Mouse (Mus musculus): Measurements from ENCODE around the gene Neb.

The Neb gene

DNA sequence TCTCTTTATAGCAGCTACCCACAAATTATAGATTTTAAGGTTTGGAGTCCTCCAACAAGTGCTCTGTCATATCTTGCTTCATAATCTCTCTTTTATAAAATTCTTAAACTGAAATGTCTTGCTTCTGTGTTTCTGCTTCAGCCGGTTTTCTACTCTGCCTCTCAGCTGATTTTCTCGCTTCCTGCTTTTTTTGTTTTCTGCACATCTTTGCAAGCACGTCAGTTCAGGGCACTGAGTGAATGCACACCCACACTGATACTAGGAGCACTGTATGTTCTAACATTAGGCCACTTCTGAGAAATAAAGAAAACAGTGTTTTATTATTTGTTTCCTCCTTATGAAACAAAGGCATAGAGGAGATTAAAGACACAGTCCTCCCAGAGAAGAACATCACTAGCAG lies 73.7 kb downstream of the Neb start:
- DNase-seq (ENCODE audit: low spot score) = no peak

DNA sequence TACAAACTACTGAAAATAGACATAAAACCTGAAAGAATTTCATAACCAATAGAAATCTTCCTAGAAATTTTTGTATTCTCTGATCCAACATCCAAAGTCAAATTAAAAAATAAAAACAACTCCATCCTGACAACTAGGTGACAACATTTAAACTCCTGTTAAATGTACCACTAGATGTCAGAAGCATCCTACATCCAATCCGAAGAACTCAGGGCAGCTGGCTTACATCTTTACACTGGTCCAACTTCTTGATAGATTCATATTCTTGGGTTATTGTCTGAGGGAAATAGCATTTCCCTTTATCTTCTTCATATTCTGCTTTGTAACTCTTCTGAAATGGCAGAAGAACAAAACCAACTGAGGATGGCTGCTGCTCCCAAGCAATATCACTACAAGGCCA lies 74.9 kb downstream of the Neb start:
- no peak for DNase-seq (ENCODE audit: low spot score)

- no peak for DNase-seq (ENCODE audit: low spot score)
Measured at GRCm38 (mm10) chr2:52297969-52298368, 80.3 kb downstream of the Neb start.

DNA sequence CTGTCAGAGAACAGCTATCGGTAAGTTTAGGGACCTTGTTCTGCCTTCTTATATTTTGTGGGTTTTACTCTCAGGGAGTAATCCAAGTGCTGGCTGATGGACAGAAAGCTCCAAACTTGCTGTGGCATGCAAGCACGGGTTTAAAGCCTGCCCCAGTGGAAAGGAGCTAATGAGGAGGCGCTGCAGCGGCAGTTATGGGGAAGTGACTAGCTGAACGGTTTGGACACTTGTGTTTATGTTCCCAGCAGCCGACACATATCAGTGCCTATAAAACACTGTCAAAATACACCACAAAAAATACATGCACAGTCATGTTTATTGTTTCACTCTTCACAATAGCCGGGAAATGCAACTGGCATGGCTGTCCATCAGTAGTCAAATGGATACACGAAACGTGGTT lies 81.5 kb downstream of the Neb start:
- no peak for DNase-seq (ENCODE audit: low spot score)

DNA sequence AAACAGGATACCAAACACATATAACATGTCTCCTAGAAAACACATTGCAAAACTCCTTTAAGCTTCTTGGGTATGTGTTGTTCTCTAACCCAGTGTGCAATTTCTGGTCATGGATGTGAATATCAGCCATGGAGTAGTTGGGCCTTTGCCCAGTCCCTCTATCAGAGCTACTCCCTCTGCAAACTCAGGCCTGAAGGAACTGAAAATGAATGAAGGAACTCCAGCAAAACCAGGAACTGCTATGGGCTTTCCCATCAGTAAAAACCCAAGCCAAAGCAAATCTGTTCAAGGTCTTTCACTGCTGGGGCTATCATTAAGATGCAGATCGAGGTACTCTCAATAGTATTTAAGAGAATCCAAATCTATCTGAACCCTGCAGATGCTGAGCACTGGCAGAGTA lies 90.8 kb downstream of the Neb start:
- DNase-seq (ENCODE audit: low spot score) = no peak

GRCm38 (mm10) chr2:52286421-52286820 lies 91.9 kb downstream of the Neb start:
- no peak for DNase-seq (ENCODE audit: low spot score)

DNA sequence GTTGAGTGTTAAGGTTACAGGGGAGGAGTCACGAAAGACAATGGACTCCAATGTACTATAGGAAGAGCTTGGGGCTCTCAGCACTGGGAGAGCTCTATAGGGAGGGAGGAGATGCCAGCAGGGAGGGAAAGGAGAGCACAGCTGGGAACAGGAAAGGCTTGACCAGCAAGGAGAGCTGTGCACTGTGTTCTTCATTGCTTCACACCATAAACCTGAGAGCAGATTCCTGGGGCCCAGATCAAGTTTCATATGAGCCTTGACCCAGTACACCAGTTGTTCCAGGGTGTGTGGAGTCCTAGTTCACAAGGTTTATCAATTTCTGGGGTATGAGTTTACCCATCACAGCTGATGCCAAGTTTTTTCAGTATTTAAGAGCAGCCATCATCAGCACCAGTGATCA lies 106.1 kb downstream of the Neb start:
- no peak for DNase-seq (ENCODE audit: low spot score)

- DNase-seq (ENCODE audit: low spot score) = no peak
Measured at GRCm38 (mm10) chr2:52270911-52271310, 107.4 kb downstream of the Neb start.

- DNase-seq (ENCODE audit: low spot score) = peak; percentile 9
Measured at GRCm38 (mm10) chr2:52262149-52262548, 116.1 kb downstream of the Neb start.

GRCm38 (mm10) chr2:52252037-52252436 lies 126.2 kb downstream of the Neb start:
- DNase-seq (ENCODE audit: low spot score) = no peak

- DNase-seq (ENCODE audit: low spot score) = no peak
Measured at GRCm38 (mm10) chr2:52248316-52248826, 129.9 kb downstream of the Neb start.

GRCm38 (mm10) chr2:52245091-52245490 lies 133.2 kb downstream of the Neb start:
- DNase-seq (ENCODE audit: low spot score) = no peak

DNA sequence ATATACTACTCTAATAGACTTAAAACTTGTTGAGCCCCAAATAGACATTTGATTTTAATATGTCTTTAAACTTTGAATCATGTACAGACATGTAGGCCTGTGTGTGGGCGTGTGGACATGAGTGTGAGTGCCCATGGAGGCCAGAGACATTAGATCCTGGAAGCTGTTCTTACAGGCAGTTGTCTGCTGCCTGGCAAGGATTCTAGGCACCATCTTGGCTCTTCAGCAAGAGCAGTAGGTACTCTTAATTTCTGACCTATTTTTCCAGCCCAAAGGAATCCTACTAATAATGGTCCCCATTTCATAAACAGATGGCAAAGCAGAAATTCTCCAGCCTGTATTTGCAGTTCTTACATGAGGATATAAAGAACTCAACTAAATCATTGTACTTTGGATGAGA lies 135.6 kb downstream of the Neb start:
- no peak for DNase-seq (ENCODE audit: low spot score)

DNA sequence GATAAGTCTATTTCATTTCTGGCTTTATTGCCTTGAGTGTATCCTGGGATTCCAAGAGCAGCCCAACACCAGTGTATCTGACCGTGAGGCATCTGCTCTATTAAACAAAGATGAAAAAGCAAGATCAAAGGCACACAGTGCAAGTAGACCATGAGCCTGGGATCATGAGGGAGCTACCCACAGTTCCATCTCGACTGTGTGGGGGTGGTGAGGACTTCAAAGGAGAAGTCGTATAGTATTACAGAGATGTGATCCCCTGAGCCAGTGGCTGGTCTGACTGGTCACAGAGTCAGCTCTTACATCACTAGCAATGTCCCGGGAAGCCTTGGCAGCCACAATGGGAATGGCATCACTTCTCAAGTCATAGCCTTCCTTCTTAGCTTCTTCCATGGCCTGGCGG lies 140.4 kb downstream of the Neb start:
- no peak for DNase-seq (ENCODE audit: low spot score)

DNA sequence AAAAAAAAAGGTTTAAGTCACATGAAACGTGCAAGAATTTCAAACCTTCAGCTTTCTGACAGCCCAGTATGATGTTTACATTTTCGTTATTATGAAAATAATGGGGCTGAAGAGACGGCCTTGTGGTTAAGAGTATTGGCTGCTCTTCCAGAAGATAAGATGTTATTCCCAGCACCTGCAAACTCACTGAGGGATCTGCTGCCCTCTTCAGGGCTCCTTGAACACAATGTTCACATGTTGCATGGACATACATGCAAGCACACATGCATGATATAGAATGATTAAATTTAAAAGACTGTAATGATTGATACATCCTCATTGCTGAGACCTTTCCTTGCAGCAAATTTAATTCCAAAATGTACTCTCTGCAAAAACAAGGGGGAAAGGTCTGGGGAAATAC lies 150.7 kb downstream of the Neb start:
- DNase-seq (ENCODE audit: low spot score) = no peak

GRCm38 (mm10) chr2:52224366-52224765 lies 153.9 kb downstream of the Neb start:
- DNase-seq (ENCODE audit: low spot score) = no peak

DNA sequence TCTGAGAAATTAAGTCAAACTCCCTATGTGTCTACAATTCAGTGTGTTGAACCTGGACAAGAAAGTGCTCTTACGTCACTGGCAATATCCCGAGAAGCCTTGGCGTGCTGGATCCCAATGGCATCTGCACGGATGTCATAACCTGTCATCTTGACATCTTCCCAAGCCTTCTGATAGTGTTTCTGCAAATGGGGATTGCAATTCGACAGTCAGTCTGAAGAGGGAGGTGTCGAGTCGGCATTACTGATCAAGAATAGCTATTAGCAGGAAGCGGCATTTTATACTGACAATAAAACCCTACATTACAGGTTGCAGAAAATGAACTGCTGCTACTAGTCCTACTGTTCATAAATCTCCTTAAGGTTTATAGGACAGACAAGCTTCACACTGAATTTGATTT lies 158.2 kb downstream of the Neb start:
- no peak for DNase-seq (ENCODE audit: low spot score)

DNA sequence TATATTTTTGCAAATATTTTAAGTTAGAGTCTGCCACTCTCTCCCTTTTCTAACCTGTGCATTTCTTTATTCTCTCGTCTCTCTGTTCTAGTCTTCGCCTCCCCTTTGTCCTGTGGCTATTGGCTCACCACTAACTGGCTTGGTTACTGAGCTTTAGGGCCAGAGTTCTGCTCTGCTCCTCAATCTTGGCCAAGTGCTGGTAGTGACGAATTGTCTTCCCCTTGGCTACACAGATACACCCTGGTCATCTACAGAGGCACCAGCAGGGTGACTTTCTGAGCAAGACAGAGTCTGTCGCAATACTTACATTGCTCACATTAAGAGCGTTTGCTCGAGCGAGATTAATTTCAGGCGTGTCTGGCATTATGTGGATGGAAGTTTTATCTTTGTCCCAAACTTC lies 162.3 kb downstream of the Neb start:
- no peak for DNase-seq (ENCODE audit: low spot score)

DNA sequence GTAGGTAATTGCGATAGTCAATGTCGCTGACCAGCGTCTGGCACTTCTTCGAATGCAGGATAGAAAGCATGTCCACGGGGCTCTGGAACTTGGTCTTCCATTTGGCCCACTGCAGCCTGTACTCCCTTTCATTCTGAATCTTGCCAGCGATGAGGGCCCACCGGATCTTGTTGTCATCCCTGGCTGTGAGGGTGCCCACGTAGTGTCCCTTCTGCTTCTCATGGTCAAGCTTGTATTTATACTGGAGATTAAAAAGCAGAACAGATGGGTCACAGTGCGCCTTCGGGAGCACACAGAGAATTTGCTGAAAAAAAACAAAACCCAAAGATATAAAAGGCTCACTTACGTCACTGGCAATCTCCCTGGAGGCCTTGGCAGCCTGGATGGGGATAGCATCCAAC lies 165.7 kb downstream of the Neb start:
- DNase-seq (ENCODE audit: low spot score) = no peak

DNA sequence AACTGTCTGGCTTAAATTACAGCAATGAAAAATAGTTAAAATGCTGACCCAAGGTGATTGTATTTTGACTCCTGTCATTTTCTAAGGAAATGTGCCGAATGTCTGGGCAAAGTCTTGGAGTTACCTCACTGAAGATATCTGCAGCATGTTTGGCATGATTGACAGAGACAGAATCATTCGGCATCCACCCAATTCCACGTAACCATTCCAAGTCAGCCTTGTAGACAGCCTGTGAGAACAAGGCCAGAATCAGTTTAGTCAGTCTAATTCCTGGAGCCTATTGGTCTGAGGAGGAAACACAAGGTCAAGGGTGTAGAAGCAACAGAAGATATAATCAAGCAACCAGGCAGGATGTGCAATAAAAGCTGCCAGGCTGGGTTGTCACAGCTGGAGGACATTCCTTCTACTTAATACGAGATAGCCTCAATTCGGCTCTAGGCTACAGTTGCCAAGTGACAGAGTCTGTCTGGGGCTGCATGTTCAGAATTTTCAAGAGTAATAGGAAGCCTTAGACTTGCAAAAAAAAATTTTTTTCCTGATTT lies 166.8 kb downstream of the Neb start:
- no peak for DNase-seq (ENCODE audit: low spot score)

GRCm38 (mm10) chr2:52210685-52211084 lies 167.6 kb downstream of the Neb start:
- no peak for DNase-seq (ENCODE audit: low spot score)

GRCm38 (mm10) chr2:52204992-52205391 lies 173.3 kb downstream of the Neb start:
- no peak for DNase-seq (ENCODE audit: low spot score)

DNA sequence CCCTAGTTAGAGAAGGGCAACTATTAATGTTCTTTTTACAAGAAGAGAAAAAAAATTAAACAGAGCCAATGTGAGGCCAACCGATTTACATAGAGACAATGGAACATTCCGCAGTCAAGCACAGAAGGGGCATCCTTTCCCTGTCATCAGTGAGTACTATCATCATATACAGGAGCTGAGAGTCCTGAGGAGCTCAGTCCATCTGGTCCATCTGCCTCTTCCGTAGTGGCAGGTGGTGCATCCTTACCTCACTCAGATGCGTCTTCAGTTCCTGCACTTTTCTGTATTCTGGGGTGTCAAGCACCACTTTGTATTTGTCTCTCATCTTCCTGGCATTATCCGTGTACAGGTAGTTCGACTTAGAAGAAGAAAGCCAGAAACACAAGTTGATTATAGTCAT lies 184.6 kb downstream of the Neb start:
- no peak for DNase-seq (ENCODE audit: low spot score)

DNA sequence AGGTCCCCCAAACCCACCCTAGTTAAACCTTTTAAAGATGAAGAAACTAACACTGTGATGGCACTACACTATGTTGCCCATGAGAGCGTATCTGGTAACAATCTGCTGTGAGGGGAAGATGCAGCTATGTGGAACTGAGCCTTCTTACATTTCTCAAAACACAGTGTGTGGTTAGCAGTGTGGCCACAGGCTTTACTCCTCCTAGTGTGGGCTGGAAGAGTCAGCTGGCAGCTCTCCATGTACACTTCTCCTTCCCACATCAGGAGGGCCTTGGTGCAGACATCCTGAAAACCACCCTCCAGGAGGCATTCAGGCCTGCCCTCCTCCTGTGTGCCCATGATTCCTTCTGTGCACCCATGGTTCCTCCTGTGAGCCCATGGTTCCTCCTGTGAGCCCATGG lies 198.6 kb downstream of the Neb start:
- DNase-seq (ENCODE audit: low spot score) = no peak

GRCm38 (mm10) chr2:52177726-52178125 lies 200.5 kb downstream of the Neb start:
- no peak for DNase-seq (ENCODE audit: low spot score)

Data from urinary bladder, postnatal 25 days (tissue).